Mouse (Mus musculus) embryonic facial prominence, embryonic 13.5 days (tissue): ENCODE measurements around the gene 4930442H23Rik. TPM values are rescaled to one million over a fixed set of nuclear protein-coding genes. Genes with fewer than 3 reads are reported as not detected.

Source experiments
- ATAC-seq: fragments of 200-750 bp; cut with Nextera tagmentation; 2 replicates; pipeline ENCODE4 v1.8.0; 2017; ENCODE audit warnings: low read depth; ENCODE audit not compliant: insufficient number of reproducible peaks, insufficient read depth, low FRiP score, low TSS enrichment
- H3K27ac ChIP-seq: fragments of 300-500 bp; sonication (generic); 2 replicates; pipeline ENCODE4 v1.5.1; 2015; ENCODE audit warnings: moderate library complexity, mild to moderate bottlenecking, inconsistent platforms
- H3K27me3 ChIP-seq: fragments of 300-500 bp; sonication (generic); 2 replicates; pipeline ENCODE4 v1.6.1; 2015; ENCODE audit warnings: mild to moderate bottlenecking, inconsistent platforms
- H3K36me3 ChIP-seq: fragments of 300-500 bp; sonication (generic); 2 replicates; pipeline ENCODE4 v1.6.1; 2015; ENCODE audit warnings: mild to moderate bottlenecking, inconsistent platforms
- H3K4me1 ChIP-seq: fragments of 300-500 bp; sonication (generic); 2 replicates; pipeline ENCODE4 v1.6.1; 2015; ENCODE audit warnings: inconsistent platforms
- H3K4me2 ChIP-seq: fragments of 300-500 bp; sonication (generic); 2 replicates; pipeline ENCODE4 v1.6.1; 2015; ENCODE audit warnings: moderate library complexity, mild to moderate bottlenecking, inconsistent platforms
- H3K4me3 ChIP-seq: fragments of 300-500 bp; sonication (generic); 2 replicates; pipeline ENCODE4 v1.5.1; 2015; ENCODE audit warnings: mild to moderate bottlenecking, inconsistent platforms
- H3K9ac ChIP-seq: fragments of 300-500 bp; sonication (generic); 2 replicates; pipeline ENCODE4 v1.6.1; 2015; ENCODE audit warnings: mild to moderate bottlenecking, inconsistent platforms
- H3K9me3 ChIP-seq: fragments of 300-500 bp; sonication (generic); 2 replicates; pipeline ENCODE4 v1.6.1; 2016; ENCODE audit warnings: inconsistent platforms
- WGBS: fragments of 180-500 bp; shearing (Covaris S2); methylation state at CpG from one replicate; pipeline ENCODE4 v1.1.7; 2015; ENCODE audit warnings: mixed read lengths; 5-methylcytosine and 5-hydroxymethylcytosine counted together
- polyA plus RNA-seq: library from polyadenylated mRNA; unstranded; fragments of >200 nt; fragmentation: Nextera tagmentation; extraction: Ambion mirVana; gene quantifications from 2 replicates; pipeline ENCODE4 v1.2.1, GENCODE M21; 2015

The 4930442H23Rik gene
- polyA plus RNA-seq, 1 experiment from 2014 or later: not detected

DNA sequence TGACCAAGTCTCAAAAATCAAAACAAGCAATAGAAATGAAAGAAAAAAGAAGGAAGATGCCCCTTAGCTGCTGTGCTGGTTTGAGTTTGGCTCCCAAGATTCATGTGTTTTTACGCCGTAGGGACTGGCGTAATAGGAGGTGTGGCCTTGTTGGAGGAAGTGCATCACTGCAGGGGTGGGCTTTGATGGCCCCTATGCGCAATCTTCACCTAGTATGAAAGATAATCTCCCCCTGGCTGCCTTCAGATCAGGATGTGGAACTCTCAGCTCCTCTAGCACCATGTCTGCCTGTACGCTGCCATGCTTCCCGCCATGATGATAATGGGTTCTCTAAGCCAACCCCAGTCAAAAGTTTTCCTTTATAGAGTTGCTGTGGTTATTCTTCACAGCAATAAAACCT, 32.6 kb upstream of the 4930442H23Rik start:
- Histone ChIP-seq H3K4me1 (no peaks in the 10 kb centered on the region), H3K27ac (no peak overlapping the region), H3K9ac (no peak overlapping the region), H3K36me3 (peaks cover 3% of the 10 kb centered on the region; the same call in 1 of the 2 replicates), H3K9me3 (no peaks in the 10 kb centered on the region), H3K4me3 (no peak overlapping the region), H3K27me3 (peaks cover 2% of the 10 kb centered on the region; the same call in 1 of the 2 replicates), H3K4me2 (no peak overlapping the region)
- 88% methylated on average over 6 of the region's 6 CpGs for whole genome bisulfite sequencing
- ATAC-seq: no peak

- Histone ChIP-seq H3K36me3 (peaks cover 3% of the 10 kb centered on the region; the same call in 1 of the 2 replicates), H3K4me2 (no peak overlapping the region), H3K9ac (no peak overlapping the region), H3K4me3 (no peak overlapping the region), H3K27me3 (no peaks in the 10 kb centered on the region), H3K4me1 (no peaks in the 10 kb centered on the region), H3K9me3 (no peaks in the 10 kb centered on the region), H3K27ac (no peak overlapping the region)
- WGBS: 90% methylated on average over 5 of the region's 5 CpGs
- no peak for ATAC-seq
Measured at GRCm38 (mm10) chr10:81210154-81210553, 26.5 kb upstream of the 4930442H23Rik start.

DNA sequence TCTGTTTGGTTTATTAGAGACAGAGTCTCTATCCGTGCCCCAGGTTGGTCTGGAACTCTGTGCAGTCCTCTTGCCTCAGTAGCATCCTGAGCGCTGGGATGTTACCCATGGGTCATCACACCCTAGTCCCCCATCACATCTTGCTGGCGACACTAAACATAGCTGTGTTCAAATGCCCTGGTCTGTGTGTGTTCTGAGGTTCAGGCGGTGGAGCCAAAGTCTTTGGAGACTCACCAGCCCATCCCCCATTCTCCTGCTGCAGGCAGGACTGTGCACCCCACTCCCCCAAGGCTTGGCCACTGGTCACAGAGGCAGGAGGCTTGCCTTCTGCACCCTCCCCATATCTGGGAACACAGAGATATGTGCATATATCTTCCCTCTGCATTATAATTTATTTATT, 20.5 kb upstream of the 4930442H23Rik start:
- Histone ChIP-seq H3K4me2 (no peak overlapping the region), H3K9ac (no peak overlapping the region), H3K36me3 (no peaks in the 10 kb centered on the region), H3K9me3 (no peaks in the 10 kb centered on the region), H3K4me1 (no peaks in the 10 kb centered on the region), H3K27me3 (peaks cover 11% of the 10 kb centered on the region), H3K4me3 (no peak overlapping the region), H3K27ac (no peak overlapping the region)
- no peak for ATAC-seq
- 62% methylated on average over 4 of the region's 4 CpGs for WGBS

DNA sequence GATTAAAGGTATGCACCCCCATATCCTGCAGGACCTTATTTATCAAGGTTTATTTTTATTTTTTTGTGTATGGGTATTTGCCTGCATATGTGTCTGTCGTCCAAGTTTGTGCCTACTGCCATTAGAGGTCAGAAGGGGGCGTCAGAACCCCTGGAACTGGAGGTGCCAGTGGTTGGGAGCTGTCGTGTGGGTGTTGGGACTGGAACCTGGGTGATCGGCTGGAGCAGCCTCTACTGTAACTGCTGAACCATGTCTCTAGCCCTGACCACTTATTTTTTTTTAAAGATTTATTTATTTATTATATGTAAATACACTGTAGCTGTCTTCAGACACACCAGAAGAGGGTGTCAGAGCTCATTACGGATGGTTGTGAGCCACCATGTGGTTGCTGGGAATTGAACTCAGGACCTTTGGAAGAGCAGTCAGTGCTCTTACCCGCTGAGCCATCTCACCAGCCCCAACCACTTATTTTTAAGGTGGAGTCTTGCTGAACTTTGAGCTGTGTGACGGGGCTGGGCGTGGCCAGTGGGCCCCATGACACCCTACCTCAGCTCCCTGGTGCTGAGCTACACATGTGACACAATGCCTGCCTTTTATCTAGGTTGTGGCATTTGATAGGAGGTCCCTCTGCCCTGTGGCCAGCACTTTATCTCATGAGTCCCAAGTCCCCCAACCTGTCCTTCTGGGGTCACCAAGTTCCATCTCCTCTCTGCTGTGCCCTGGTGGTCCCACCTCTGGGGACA, 19.5 kb upstream of the 4930442H23Rik start:
- 69% methylated on average over 8 of the region's 8 CpGs for WGBS
- H3K27ac ChIP-seq: no peak overlapping the region
- no peak overlapping the region for H3K9ac ChIP-seq
- peaks cover 15% of the 10 kb centered on the region for H3K27me3 ChIP-seq
- H3K9me3 ChIP-seq: no peaks in the 10 kb centered on the region
- H3K4me1 ChIP-seq: no peaks in the 10 kb centered on the region
- H3K36me3 ChIP-seq: no peaks in the 10 kb centered on the region
- ATAC-seq: no peak
- H3K4me3 ChIP-seq: no peak overlapping the region
- no peak overlapping the region for H3K4me2 ChIP-seq

DNA sequence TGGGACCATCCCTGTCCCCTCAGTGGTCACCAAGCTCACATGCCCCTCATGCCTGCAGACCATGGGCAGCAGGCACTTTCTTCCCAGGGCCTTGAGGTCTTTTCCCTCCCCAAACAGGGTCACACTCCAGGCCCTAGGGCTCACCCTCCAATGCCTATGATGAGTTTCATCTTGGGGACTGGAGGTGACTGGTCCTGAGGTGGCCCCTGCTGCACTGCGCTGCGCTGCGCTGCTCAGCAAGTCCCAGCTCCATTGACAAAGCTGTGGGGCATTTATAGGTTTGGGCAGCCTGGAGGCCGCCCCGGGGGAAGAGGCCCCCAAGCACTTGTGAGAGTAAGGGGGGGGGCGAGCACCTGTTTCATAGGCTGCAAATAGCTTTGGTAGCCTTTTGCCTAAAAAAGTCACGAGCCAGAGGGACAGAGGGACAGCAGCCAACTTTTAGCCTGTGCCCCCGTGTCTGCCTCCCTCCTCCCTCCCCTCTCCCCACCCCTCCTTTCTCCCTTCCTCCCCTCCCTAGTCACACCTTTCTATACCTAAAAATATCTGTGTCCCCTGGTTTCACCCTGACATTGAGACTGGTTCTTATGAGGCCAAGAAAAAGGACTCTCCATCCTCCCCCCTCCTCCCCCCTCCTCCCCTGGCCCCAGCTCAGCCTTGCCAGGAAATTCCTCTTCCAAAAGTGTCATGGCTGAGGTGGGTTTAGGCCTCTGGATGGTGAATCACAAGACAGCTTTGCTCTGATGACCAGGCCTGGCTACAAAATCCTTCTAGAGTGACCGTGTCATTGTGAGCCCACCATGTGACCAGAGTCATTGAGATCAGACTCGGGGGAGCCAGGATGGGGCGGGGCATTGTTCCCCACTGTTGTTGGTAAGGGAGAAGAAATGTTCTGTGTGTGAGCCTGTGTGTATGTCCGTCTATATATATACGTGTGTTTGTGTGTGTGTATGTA, 18.4 kb upstream of the 4930442H23Rik start, which contains the start of gene Nmrk2:
Gene Nmrk2 (minus strand): TSS at position 245 of the 952 bp plus-strand sequence.
- Histone ChIP-seq H3K4me3 (no peak within 1 kb of the TSS), H3K36me3 (no peaks in the 10 kb centered on the region), H3K9ac (0 out of 2 replicates have a peak within 1 kb of the TSS, but pooled peaks have one; percentile 27), H3K27ac (no peak within 1 kb of the TSS), H3K27me3 (peaks cover 21% of the 10 kb centered on the region), H3K4me2 (no peak within 1 kb of the TSS), H3K4me1 (no peaks in the 10 kb centered on the region), H3K9me3 (no peaks in the 10 kb centered on the region)
- whole genome bisulfite sequencing: 52% methylated on average over 13 of the region's 13 CpGs
- ATAC-seq: no peak

- H3K27ac ChIP-seq: no peak overlapping the region
- WGBS: 76% methylated on average over 20 of the region's 20 CpGs
- H3K27me3 ChIP-seq: peaks cover 34% of the 10 kb centered on the region
- no peaks in the 10 kb centered on the region for H3K36me3 ChIP-seq
- no peak overlapping the region for H3K4me2 ChIP-seq
- no peaks in the 10 kb centered on the region for H3K9me3 ChIP-seq
- ATAC-seq: no peak
- 0 out of 2 replicates have a peak overlapping the region, but pooled peaks have one; percentile 27 for H3K9ac ChIP-seq
- H3K4me3 ChIP-seq: no peak overlapping the region
- H3K4me1 ChIP-seq: no peaks in the 10 kb centered on the region
Measured at GRCm38 (mm10) chr10:81200605-81201287, 17.1 kb upstream of the 4930442H23Rik start.

DNA sequence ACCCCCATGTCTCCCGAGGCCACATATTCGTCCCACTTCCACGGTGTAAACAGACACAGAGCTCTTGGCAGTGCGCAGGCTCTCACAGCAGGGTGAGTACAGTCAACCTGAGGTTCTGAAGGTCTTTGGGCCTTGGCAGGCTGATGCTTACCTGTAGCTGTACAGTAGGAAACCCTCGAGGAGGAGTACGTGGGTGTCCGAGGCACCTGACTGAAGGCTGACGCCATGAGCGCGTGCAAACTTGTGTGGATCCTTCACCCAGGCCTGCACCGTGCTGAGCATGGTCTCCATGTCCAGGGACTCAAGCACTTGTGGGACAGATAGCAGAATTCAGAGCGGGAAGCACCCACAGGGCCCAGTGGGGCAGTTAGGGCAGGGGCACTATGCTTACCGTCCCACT, 16.5 kb upstream of the 4930442H23Rik start:
- H3K4me2 ChIP-seq: no peak overlapping the region
- no peaks in the 10 kb centered on the region for H3K9me3 ChIP-seq
- H3K9ac ChIP-seq: no peak overlapping the region
- H3K4me3 ChIP-seq: no peak overlapping the region
- no peak overlapping the region for H3K27ac ChIP-seq
- 83% methylated on average over 13 of the region's 13 CpGs for WGBS
- H3K27me3 ChIP-seq: peaks cover 40% of the 10 kb centered on the region
- H3K4me1 ChIP-seq: no peaks in the 10 kb centered on the region
- H3K36me3 ChIP-seq: no peaks in the 10 kb centered on the region
- ATAC-seq: no peak

GRCm38 (mm10) chr10:81198990-81199389, 15.3 kb upstream of the 4930442H23Rik start:
- 83% methylated on average over 6 of the region's 6 CpGs for WGBS
- 0 out of 2 replicates have a peak overlapping the region, but pooled peaks have one; percentile 44 for H3K9ac ChIP-seq
- H3K36me3 ChIP-seq: no peaks in the 10 kb centered on the region
- H3K27me3 ChIP-seq: peaks cover 52% of the 10 kb centered on the region
- no peak overlapping the region for H3K4me2 ChIP-seq
- H3K9me3 ChIP-seq: no peaks in the 10 kb centered on the region
- H3K27ac ChIP-seq: no peak overlapping the region
- H3K4me1 ChIP-seq: peaks cover 7% of the 10 kb centered on the region
- no peak for ATAC-seq
- H3K4me3 ChIP-seq: no peak overlapping the region

DNA sequence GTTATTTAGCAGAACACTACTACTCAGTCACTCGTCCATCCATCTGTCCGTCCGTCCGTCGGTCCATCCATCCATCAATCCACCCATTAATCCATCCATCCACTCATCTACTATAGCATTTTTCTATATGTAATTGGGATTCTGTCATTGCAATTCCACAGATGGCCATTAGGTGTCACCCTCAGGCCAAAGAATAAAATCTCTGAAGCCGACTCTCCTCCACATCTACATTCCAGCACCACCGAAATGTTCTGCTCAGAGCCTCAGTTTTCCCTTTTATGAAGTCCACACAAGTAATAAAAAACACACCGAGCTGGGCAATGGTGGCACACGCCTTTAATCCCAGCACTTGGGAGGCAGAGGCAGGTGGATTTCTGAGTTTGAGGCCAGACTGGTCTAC, 14.6 kb upstream of the 4930442H23Rik start:
- no peak for ATAC-seq
- peaks cover 9% of the 10 kb centered on the region for H3K4me1 ChIP-seq
- no peaks in the 10 kb centered on the region for H3K9me3 ChIP-seq
- H3K4me3 ChIP-seq: no peak overlapping the region
- no peak overlapping the region for H3K9ac ChIP-seq
- 2% methylated on average over 9 of the region's 9 CpGs for WGBS
- no peaks in the 10 kb centered on the region for H3K36me3 ChIP-seq
- H3K4me2 ChIP-seq: no peak overlapping the region
- no peak overlapping the region for H3K27ac ChIP-seq
- H3K27me3 ChIP-seq: peaks cover 60% of the 10 kb centered on the region

- Histone ChIP-seq H3K9ac (no peak overlapping the region), H3K9me3 (no peaks in the 10 kb centered on the region), H3K4me3 (no peak overlapping the region), H3K4me2 (no peak overlapping the region), H3K27ac (no peak overlapping the region), H3K4me1 (peaks cover 16% of the 10 kb centered on the region), H3K27me3 (peaks cover 64% of the 10 kb centered on the region), H3K36me3 (no peaks in the 10 kb centered on the region)
- no peak for ATAC-seq
- WGBS: 43% methylated on average over 6 of the region's 6 CpGs
Measured at GRCm38 (mm10) chr10:81197305-81197704, 13.7 kb upstream of the 4930442H23Rik start.

DNA sequence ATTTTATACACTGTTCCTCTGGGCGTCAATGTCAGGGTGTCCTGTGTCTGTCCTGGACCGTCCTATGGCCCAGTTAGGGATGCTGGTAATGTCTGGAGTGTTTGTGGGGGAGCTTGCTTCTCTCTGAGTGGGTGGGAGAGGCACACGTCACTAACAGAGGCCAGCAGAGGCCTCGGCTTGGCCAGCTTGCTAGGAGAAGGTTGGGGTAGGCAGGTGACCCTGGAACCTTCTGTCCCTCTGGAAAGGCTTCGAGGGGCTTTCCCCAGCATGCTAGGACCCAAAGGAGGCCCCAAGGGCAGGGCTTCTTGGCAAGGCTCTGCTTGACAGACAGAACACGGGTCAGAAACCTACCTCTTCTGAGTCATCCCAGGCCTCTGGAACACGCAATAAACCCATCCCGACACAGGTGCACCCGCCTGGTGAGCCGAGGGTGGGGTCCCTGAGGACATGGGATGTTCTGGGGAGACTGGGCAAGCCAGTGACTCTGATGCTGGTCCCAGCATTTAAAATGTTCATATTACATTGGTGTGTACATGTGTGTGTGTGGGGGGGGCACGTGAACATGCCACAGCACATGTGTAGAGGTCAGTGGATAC, 12.9 kb upstream of the 4930442H23Rik start:
- 62% methylated on average over 11 of the region's 11 CpGs for WGBS
- peaks cover 22% of the 10 kb centered on the region for H3K4me1 ChIP-seq
- ATAC-seq: no peak
- no peak overlapping the region for H3K4me2 ChIP-seq
- H3K4me3 ChIP-seq: no peak overlapping the region
- peaks cover 64% of the 10 kb centered on the region for H3K27me3 ChIP-seq
- H3K9ac ChIP-seq: no peak overlapping the region
- H3K9me3 ChIP-seq: no peaks in the 10 kb centered on the region
- H3K36me3 ChIP-seq: no peaks in the 10 kb centered on the region
- H3K27ac ChIP-seq: no peak overlapping the region
